Mouse (Mus musculus) layer of hippocampus, adult 9-10 months (tissue): ENCODE data around the gene Asb9.

Source experiments
- DNase-seq: peaks from one replicate; pipeline ENCODE4 v3.0.0; 2022; ENCODE audit warnings: low spot score

Asb9 gene

DNA sequence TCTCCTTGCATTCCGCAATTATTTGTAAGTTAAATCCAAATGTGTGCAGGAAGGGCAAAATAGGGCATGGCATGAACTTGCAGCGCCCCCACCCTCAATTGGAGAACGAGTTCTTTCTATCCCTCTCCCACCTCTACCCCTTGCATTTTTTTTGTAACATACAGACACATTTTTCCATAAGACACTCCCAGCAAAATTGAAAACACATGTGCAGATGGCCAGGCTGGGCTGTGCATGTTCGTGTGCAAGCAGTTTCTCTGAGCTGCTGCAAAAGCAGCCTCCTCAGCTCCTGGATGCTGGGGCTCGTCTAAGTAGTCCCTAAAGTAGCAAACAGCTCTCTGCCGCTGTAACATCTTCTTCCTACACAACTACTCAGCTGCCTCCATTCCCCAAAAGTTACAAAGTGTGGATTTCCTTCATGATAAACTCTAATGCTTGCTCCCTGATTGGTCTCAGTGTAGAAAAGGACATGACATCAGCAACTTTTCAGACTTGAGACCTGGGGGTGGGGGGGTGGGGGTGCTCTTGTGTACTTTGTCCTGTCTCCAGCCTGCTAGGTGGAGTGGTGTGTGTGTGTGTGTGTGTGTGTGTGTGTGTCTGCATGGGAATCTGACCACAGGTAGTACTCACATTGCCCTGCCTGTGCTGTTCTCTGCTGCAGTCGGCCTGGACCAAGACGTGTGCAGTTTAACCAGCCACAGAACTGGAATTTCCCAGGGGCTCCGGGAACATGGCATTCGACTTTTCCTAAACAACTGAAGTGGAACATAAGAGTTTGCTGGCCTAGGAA lies at the start of gene Asb9:
Gene Asb9 (plus strand): TSS at position 619 of the 790 bp plus-strand sequence.
- DNase-seq: no peak

DNA sequence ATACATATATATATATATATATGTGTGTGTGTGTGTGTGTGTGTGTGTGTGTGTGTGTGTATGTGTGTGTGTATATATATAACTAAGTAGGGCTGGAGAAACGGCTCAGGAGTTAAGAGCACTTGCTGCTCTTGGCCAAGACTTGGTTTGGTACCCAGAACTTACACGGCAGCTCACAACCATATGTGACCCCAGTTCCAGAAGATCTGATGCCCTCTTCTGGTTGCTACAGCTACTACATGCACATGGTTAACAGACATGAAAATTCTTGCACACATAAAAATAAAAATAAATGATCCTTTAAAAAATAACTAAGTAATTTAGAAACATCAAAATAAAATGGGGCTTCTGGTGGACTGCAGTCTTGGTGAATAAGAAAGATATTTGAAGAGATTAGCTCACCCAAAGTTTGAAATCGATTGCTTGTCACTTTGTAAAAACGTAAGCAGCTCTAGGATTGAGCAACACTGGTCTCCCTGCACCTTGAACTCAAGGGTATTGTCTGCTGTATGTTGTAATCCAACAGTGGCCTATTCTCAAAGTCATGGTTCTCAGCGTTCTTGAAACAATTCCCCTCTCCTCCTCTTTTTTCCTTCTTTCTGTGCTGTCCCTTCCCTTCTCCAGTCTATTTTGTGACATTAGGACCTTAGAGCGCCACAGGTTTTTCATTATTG lies 46.8 kb upstream of the Asb9 start:
- no peak for DNase-seq

DNA sequence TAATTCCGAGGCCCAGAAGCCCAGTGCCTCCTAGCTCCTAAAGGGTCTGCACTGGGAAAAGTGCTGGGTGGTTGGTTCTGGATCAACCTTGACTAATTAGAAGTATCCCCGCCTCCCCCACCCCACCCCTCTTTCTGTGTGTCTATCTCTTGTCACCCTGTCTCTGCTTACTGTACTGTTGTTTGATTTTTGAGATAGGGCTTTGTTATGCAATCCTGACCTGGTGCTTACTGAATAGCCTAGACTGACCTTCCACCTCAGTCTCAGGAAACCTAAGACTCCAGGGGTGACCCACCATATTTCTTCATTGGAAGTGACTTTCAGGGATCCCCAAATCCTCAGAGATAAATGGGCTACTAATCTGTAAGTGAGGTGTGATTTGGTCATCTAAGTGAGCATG lies 3.9 kb upstream of the Asb9 start:
- DNase-seq: no peak

DNA sequence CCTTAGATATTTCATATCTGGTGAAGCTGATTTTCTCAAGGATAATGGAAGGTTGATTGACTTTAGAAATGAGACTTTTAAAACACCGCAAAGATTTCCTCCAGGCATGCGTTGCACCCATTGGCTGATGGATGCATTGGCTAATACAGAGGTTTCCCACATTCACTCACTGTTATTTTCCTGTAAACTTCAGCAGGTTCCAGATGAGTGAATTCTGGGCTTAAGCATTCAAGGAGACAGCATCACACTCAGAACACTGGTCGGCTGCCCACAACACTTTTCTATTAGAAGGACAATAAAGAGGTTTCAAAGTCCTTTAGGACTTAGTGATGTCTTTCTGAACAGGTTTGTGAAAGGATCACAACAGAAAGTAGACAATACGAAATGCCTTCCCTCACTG lies 941 bp downstream of the Asb9 start:
- DNase-seq: no peak

DNA sequence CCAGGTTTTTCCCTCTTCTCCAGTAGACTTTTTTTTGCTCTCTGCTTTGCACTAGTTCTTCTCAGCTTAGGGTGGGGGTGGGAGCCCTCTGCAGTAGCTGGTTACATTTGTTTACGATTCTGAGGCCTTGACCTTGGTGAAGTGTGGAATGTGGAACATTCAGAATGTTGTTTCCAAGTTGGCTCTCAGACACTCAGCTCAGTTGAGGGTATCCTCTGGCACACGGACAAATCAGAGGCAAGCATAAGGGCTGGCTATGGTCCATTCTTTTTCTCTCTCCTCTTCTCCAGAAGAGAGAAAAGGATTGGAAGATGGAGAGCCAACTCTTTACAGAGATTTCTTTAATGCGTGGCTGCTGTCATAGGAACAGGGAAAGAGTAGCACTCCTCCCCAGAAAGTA lies 2.6 kb downstream of the Asb9 start:
- no peak for DNase-seq

DNA sequence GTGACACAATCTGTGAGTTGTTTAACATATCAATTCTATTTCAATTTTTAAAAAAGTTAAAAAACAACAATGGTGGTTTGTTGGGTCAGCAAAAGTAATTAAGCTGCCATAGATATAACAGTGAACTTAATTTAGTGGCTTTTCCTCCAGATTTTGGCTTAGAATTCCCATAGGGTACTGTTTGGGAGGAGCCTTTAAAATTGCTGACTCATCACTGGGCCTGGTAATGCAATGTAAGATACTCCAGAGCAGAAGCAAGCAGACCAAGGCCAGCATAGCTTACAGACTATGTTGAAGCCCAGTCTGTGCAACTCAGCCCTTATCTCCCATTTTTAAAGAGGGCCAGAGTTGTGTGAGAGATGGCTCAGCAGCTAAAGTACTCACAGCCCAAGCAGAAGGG lies 16.0 kb downstream of the Asb9 start:
- DNase-seq: no peak

DNA sequence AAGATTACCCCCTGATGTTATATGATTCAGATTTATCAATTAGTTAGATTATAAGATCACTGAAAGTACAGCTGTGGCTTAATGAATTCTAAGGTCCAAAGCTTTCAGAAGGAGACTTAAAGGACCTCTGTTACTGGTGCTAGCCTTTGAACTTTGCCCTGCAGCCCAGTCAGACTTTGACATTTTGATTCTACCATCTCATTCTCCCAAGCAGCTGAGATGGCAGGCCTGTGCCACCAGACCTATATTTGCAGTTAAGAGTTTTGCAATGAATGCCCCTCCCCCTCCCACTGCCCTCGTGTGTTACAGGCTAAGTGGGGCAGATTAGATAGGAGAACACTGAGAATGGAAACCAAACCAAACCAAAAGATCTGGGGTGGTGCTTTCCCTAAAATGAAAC lies 20.4 kb downstream of the Asb9 start:
- no peak for DNase-seq

DNA sequence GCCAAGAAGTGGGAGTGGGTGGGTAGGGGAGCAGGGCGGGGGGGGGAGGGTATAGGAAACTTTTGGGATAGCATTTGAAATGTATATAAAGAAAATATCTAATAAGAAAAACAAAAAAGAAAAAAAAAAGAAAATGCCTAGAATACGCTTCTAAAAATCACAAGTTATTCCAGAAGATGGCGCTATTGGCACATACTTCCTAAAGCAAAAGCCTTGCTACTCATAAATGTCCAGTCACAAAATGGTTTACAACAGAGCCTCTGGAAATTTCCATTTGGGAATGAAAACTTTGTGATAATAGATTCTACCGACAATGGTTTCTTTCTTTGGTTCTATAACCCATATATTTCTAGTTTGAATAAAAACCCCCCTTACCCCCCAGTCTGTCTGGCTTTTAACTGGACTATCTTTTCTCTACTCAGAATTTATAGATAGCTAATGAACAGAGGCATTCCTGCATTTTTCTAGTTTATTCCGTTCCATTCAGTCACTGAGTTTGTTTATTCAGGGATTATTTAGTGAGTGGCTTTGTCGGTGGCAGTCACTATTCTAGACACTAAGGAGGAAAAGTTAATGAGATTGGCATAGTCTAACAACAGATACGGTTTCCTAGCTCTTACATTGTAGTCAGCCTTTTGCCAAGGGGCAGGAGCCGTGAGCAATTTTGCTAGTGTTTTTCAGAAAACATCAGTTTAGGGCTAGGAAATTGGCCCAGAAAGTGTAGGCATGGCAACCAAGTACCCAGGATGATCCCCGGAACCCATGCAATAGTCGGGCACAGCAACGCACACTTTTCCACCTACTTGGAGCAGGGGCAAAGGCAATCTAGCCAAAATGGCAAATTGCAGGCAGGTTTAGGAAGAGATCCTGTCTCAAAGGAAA lies 35.5 kb downstream of the Asb9 start:
- DNase-seq: peak; percentile 26

DNA sequence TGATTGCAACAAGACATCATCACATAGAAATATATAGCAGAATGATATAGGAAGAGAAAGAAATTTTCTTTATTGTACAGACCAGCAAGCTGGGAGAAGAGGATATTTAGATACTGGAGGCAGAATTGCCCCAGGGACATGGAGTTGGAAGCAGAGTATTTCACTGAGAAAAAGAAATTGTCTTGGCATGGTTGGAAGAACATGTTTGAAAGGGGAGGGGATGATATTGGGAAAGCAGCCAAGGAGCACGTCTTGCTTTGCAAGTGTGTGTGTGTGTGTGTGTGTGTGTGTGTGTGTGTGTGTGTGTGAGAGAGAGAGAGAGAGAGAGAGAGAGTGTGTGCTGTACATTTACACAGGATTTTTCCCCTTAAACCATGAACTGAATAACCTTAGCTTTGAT lies 64.1 kb downstream of the Asb9 start:
- no peak for DNase-seq

DNA sequence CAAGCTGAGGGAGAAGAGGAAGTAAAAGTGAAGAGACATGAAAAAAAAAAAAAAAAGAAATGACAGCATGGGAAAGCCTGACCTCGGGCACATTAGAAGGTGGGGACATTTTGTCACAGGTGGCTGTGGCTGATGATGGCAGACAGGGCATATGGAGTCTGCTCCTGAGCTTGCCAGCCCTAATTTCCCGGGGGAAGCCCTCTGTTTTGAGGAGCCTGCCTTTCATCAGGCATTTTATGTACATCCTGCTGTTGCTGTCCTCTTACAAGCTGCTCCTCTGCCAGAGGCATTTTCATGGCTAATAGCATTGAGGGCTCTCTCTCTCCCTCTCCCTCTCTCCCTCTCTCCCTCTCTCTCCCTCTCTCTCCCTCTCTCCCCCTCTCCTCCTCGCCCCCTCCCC lies 70.8 kb downstream of the Asb9 start:
- no peak for DNase-seq
